14 mouse cellular contexts compared by ENCODE assay signal in genomic region chr7:129385149-129385548, GRCm38 (mm10).
"Had no signal": no experiment of that assay in that cellular context is flagged by ENCODE, and none has a peak within 500 bp of the region (broad histone marks: within the 10 kb centered on the region; RNA-seq: fewer than 3 reads in every experiment).

No protein-coding gene starts in this region.

- H3K4me2 ChIP-seq: limb, embryonic 15.5 days; liver, embryonic 11.5 days; lung, embryonic 14.5 days; midbrain, embryonic 12.5 days; midbrain, embryonic 15.5 days had no signal

- H3K9ac ChIP-seq: limb, embryonic 15.5 days; liver, embryonic 14.5 days; liver, postnatal 0 days; lung, embryonic 14.5 days; midbrain, embryonic 12.5 days; midbrain, embryonic 15.5 days had no signal

- H3K4me1 ChIP-seq: limb, embryonic 15.5 days; midbrain, embryonic 12.5 days; midbrain, embryonic 15.5 days had no signal

- H3K27ac ChIP-seq: kidney, postnatal 0 days; limb, embryonic 15.5 days; liver, embryonic 14.5 days; macrophage; midbrain, embryonic 12.5 days; midbrain, embryonic 15.5 days had no signal

- H3K9me3 ChIP-seq: limb, embryonic 15.5 days; midbrain, embryonic 12.5 days; midbrain, embryonic 15.5 days had no signal

- H3K4me3 ChIP-seq: limb, embryonic 15.5 days; midbrain, embryonic 12.5 days; midbrain, embryonic 15.5 days had no signal

- ATAC-seq: liver, postnatal 0 days; lung, postnatal 0 days; midbrain, embryonic 15.5 days had no signal

- DNase-seq: kidney, adult 2 months; kidney, postnatal 25 days; liver, postnatal 0 days; lung, embryonic 14.5 days; thymus, adult 18-20 months; thymus, postnatal 36 days had no signal

- H3K36me3 ChIP-seq: limb, embryonic 15.5 days; midbrain, embryonic 12.5 days; midbrain, embryonic 15.5 days had no signal

- H3K27me3 ChIP-seq: limb, embryonic 15.5 days; midbrain, embryonic 12.5 days; midbrain, embryonic 15.5 days had no signal
